Mouse (Mus musculus): Measurements from ENCODE around the gene Tmc7.

Gene Tmc7

DNA sequence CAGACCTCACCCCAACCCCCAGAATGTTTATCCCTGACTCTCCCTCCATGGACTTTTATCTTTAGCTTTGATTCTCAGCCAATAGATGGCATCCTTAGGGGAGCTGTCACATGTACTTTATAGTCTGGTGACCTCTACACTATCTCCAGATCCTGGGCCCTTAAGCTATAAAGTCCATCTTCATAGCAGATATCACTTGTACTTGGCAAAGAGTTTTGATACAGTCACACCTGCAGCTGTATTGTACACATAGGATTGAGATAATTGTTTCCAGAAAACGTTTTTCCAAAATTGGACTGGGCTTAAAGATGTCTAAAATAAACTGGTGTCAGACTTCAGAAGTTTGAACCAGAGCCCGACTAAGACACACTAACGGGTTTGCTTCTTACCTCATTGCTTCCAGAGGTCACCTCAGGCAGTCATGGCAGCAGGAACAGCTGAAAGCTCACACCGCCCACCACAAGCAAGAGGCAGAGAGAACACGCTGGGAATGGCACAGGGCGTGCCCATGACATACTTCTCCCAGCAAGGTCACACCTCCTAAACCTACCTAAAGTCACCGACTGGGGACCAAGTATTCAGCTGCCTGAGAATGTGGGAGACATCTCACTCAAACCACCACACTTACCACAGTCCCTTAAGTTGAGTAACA is 84.6 kb downstream of the Tmc7 start:
- no peak for DNase-seq (ENCODE audit: low read depth, low spot score)

DNA sequence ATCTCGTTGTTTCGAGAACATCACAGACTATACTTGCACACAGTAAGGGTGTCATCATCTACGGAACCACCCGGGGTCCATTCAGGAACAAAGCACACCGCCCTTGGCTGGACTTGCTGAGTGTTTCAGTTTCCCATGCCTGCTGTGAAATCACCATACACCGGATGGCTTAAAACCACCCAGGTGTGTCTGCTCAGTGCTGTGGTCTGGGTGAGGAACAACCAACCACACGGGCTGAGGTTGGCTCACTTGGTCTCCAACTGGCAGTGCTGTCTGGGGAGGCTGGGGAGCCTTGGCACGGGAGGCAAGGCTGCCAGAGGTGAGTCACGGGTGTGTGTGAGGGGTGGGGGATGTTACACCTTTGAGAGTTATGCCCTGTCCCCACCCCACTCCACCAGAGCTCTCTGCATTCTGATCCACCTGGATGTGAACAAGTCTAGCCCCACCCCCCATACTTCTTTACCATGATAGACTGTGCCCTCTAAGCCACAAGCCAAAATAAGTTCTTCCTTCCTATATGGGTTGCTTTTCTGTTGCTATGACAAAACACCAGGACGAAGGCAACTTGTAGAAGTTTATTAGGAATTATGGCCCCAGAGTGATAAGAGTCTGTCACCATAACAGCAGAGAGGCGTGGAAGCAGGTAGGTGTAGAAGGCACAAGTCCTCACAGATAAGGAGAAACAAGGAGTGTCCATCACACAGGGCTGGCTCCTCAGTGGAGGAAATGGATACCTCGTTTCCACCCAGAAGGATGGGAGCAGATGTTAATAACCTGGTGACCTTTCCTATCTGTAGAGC is 85.4 kb downstream of the Tmc7 start:
- DNase-seq (ENCODE audit: low read depth, low spot score) = no peak

DNA sequence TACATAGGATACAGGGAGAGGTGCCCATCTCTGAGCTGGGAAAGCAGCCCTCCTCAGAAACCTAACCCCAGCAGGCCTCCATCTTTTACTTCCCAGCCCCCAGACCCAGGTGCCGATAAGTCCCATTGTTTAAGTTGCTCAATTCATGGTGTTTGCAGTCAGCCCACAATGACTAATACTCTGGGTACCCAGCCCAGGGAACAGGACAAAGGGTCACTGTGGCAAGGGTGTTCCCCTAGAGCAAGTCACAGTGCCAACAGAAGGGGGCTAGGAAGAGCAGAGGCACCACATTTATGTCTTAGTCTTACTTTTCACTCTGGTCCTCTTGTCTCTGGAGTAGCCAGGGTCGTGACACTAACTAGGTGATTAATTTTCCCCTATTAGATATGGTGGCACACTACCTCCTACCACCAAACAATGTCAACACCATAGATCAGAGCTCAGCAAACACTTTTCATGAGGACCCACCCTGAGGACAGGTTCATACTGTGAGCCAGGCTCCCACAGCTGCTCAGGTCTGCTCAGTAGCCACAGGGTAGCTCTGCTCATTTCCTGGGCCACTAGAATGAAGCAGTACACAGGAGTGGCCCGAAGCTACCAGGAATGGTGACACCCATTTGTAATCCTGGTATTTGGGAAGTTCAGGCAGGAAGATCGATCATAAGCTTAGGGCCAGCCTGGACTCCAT is 89.5 kb downstream of the Tmc7 start:
- DNase-seq (ENCODE audit: low read depth, low spot score) = no peak

DNA sequence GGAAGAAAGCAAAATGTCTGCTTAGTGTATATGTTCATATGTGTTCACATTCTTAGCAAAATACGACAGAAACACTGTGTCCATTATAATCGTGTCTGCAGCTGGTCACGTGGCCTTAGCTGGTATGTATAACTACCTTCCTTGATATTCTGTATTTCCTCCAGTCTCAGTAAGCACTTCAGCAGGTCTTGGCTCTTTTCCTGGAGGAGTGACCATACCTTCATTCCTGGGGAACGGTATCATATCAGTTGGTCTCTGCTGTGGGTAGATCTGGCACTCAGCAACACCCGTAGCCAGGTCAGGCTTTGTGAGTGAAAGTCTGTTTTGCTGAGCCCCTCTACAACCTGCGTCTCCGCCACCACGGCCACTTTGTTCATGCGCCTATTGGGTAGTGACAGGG is 90.6 kb downstream of the Tmc7 start:
- no peak for DNase-seq (ENCODE audit: low read depth, low spot score)

DNA sequence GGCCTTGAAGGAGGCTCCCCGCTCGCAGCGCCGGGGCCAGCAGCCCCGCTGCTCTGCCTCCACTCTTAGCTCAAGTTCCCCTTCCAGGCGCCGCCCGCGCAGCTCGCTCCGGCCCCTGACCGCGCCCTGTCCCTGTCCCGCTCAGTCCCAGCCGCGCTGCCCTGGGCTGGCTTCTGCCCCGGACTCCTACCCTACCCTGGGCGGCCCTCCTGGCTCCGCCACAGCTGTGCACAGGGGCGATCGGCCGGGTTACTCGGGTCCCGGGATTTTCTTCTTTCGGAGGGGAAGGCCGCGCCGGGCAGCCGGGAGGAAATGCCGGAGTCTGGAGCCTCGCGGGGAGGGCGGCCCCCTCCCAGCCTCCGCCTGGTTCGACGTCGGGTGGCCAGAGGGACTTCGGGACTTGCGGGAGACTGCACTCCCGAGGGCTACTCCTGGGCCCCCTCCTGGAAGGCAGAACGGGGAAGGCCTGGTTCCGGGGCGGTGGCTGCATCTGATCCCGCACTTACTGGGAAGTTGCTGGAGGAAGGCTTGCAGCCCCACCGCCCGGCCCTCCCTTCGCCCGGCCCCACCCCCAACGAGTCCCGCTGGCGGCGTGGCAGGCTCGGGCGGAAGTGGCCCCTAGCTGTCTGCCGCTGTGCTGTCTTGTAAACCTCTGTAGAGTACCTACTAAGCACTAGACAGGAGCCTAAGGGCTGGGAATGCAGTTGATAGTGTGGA is 92.9 kb downstream of the Tmc7 start, which contains the start of gene Itpripl2:
Gene Itpripl2 (minus strand): TSS at position 545 of the 717 bp plus-strand sequence.
- no peak for DNase-seq (ENCODE audit: low read depth, low spot score)

DNA sequence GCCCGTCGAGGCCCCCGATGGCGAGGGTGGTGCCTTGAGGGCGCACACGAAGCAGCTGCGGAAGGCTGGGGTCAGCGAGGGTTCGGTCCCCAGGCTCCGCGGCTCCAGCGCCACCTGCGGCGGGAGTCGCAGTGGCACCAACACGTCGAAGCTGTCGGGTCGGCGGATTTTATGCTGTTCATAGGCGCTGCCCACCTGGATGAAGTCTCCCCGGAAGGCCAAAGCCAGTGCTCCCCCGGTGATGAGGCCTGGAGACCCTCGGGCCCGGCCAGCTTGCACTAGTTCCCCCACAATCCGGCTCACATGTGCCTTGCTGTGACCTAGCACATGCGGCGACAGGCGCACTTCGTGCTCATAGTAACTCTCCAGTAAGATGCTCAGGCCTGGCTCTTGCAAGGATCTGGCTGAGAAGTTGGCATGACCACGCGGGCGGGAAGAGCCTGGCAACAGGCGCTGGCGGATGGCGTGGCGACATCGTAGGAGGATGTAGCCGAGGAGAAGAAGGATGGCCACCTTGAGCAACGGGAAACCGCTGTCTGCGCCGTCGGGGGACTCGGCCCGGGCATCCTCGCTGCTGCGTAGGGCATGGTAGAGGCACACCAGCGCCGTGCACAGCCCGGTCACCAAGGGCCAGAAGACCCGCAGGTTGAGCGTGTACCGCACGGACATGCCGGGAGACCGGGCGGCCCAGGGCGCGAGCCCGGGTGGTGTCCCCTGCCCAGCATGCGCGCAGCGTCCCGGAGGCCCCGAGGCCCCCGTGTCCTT is 93.7 kb downstream of the Tmc7 start:
- DNase-seq (ENCODE audit: low read depth, low spot score) = no peak

DNA sequence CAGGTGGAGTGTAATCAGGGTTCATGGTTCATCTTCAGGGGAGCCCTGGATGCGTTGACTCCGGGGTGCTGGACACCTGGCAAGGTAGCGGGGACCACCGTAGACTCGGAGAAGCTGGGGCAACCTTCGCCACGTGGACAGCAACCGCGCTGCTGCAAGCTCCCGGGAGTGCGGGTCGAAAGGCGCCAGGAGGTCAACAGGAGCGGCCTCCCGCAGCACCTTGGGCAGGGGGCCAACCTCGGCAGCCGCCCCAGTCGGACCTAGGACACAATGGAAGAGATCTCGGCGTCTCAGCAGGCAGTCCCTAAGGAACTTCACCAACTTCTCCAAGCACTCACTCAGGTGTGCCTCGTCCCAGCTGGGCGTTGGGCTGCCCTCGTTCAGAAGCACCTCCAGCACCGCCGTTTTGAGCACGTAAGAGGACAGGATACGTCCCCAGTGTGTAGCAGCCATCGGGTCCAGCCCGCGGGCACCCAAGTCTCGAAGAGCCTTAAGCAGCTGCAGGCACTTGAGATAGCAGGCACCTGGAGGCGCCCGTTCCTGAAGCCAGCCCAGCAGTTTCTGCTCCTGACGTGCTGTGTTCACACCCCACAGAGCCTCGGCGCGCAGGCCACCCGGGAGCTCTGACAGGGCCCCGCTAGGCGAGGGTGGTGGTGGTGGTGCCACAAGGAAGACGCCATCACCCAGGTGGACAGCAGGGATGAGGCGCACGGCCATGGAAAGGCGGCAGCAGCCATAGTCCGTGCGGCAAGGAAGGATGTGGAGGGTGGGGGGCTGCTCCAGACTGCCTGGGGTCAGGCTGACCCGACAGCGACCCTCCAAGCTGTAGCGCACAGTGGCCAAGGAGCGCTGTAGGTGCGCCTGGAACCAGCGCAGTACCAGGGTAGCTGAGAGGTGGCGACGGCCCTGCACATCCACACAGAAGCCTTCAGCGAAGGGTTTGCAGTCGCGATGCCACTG is 94.5 kb downstream of the Tmc7 start:
- no peak for DNase-seq (ENCODE audit: low read depth, low spot score)

DNA sequence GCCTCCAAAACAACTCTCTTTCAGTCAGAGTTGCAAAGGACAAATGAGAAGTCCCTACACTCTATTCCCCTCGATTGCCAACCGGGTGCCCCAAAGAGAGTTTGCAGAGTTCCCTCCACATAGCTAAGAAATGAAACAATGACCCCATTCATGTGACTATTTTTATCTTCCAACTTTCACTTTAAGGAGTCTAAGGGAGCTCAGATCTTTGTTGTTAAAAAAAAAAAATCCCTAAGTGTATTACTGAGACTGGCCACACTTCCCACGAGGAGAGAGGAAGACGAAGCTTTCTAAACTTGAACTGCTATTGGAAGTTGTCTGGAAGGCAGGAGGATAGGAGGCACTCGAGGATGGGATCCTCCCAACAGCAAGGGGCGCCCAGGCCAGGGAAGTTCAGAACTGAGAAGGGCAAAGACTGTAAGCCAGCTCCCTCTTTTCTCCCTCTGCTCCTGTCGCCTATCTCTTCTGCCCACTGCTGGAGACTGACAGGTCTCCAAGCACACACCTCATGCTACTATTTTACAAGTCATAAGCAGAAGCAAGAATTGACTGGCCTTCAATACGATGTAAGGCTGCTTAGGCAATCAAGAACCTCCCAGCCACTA is 96.4 kb downstream of the Tmc7 start:
- no peak for DNase-seq (ENCODE audit: low read depth, low spot score)

DNA sequence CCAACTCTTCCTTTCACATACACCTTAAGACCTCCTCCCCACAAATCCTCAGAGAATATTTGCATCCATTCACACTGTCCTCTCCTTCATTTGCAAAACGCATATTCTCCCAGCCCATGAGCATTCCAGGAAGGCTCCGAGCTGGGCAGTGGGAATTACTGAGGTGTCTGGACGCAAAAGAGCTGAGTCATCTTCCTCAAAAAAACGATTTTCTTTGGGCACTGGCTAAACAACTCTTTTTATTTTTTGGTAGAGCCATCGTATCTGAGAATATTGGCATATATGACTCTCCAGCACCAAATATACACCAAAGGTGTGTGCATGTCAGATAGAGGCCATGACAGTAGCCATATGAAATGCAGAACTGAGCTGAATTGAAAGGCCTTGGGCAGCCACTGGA is 97.6 kb downstream of the Tmc7 start:
- no peak for DNase-seq (ENCODE audit: low read depth, low spot score)
